Mouse (Mus musculus) midbrain, postnatal 0 days (tissue): ENCODE measurements at regions not wholly inside any gene's neighbourhood (a gene's known extent, or its start where the extent isn't known, plus 50 kb on each side); places are given as distances from the start of the nearest gene placed in this dataset.
"Not testable (repeated sequence)": the region's sequence is repeated elsewhere in the genome, so short reads cannot be mapped to it uniquely, and the experiment has no call there.

Experiments used
- ATAC-seq: fragments of 200-750 bp; cut with Nextera tagmentation; 2 replicates; pipeline ENCODE4 v1.8.0; 2017; ENCODE audit warnings: moderate number of reproducible peaks, mild to moderate bottlenecking, moderate TSS enrichment, moderate library complexity; ENCODE audit not compliant: low FRiP score
- DNase-seq: peaks from one replicate; pipeline ENCODE4 v3.0.0-alpha.2; 2015; ENCODE audit warnings: low spot score
- H3K27ac ChIP-seq: fragments of 300-500 bp; sonication (generic); 2 replicates; pipeline ENCODE4 v1.5.1; 2014; ENCODE audit warnings: low read depth, mild to moderate bottlenecking, low read length, mixed read lengths
- H3K27me3 ChIP-seq: fragments of 300-500 bp; sonication (generic); 2 replicates; pipeline ENCODE4 v1.6.1; 2014; ENCODE audit warnings: low read length, control low read depth, mixed read lengths; ENCODE audit not compliant: insufficient read depth
- H3K36me3 ChIP-seq: fragments of 300-500 bp; sonication (generic); 2 replicates; pipeline ENCODE4 v1.6.1; 2014; ENCODE audit warnings: low read length, control low read depth, mixed read lengths; ENCODE audit not compliant: insufficient read depth
- H3K4me1 ChIP-seq: fragments of 300-500 bp; sonication (generic); 2 replicates; pipeline ENCODE4 v1.6.1; 2014; ENCODE audit warnings: mild to moderate bottlenecking, control low read depth, antibody characterized with exemption, low read length, mixed read lengths; ENCODE audit not compliant: insufficient read depth
- H3K4me2 ChIP-seq: fragments of 300-500 bp; sonication (generic); 2 replicates; pipeline ENCODE4 v1.6.1; 2014; ENCODE audit warnings: low read depth, mild to moderate bottlenecking, low read length, mixed read lengths; ENCODE audit not compliant: poor library complexity, severe bottlenecking
- H3K4me3 ChIP-seq: fragments of 300-500 bp; sonication (generic); 2 replicates; pipeline ENCODE4 v1.5.1; 2014; ENCODE audit warnings: low read depth, mild to moderate bottlenecking, low read length, moderate library complexity
- H3K9ac ChIP-seq: fragments of 300-500 bp; sonication (generic); replicated peaks from 2 replicates; pipeline ENCODE4 v1.6.1; 2014; ENCODE audit warnings: mild to moderate bottlenecking, low read length, moderate library complexity, mixed read lengths; ENCODE audit not compliant: poor library complexity, severe bottlenecking
- H3K9me3 ChIP-seq: fragments of 300-500 bp; sonication (generic); 2 replicates; pipeline ENCODE4 v1.6.1; 2016; ENCODE audit warnings: low read length, control low read depth
- CTCF ChIP-seq: IDR thresholded peaks from 2 replicates; pipeline ENCODE4 v1.5.1; 2016; ENCODE audit warnings: antibody characterized with exemption, mild to moderate bottlenecking
- WGBS: fragments of 180-500 bp; shearing (Covaris S2); extraction: QIAGEN DNeasy Blood & Tissue Kit; methylation state at CpG from one replicate; pipeline ENCODE4 v1.1.7; 2014; 5-methylcytosine and 5-hydroxymethylcytosine counted together

- no peak for DNase-seq
- Histone ChIP-seq H3K36me3 (no peaks in the 10 kb centered on the region), H3K9ac (no peak overlapping the region), H3K4me1 (no peaks in the 10 kb centered on the region), H3K4me2 (no peak overlapping the region), H3K4me3 (no peak overlapping the region), H3K9me3 (no peaks in the 10 kb centered on the region), H3K27me3 (no peaks in the 10 kb centered on the region), H3K27ac (no peak overlapping the region)
- 85% methylated on average over 4 of the region's 4 CpGs for WGBS
- no peak for TF ChIP-seq CTCF
- no peak for ATAC-seq
These were observed 135.2 kb upstream of the Trim24 start for GRCm38 (mm10) chr6:37735288-37735961.

- no peak overlapping the region for H3K9ac ChIP-seq
- no peak overlapping the region for H3K4me2 ChIP-seq
- TF ChIP-seq CTCF = no peak
- no peaks in the 10 kb centered on the region for H3K27me3 ChIP-seq
- no peaks in the 10 kb centered on the region for H3K9me3 ChIP-seq
- ATAC-seq = no peak
- no peak overlapping the region for H3K27ac ChIP-seq
- H3K4me3 ChIP-seq = no peak overlapping the region
- H3K36me3 ChIP-seq = no peaks in the 10 kb centered on the region
- 85% methylated on average over 4 of the region's 4 CpGs for WGBS
- DNase-seq = no peak
- H3K4me1 ChIP-seq = no peaks in the 10 kb centered on the region
These were observed 134.7 kb upstream of the Trim24 start for GRCm38 (mm10) chr6:37735962-37736297.

GRCm38 (mm10) chr6:37740982-37741889 lies 129.4 kb upstream of the Trim24 start:
- Histone ChIP-seq H3K36me3 (no peaks in the 10 kb centered on the region), H3K4me2 (no peak overlapping the region), H3K4me3 (no peak overlapping the region), H3K27me3 (no peaks in the 10 kb centered on the region), H3K9ac (no peak overlapping the region), H3K4me1 (no peaks in the 10 kb centered on the region), H3K9me3 (no peaks in the 10 kb centered on the region), H3K27ac (no peak overlapping the region)
- TF ChIP-seq CTCF = no peak
- no peak for DNase-seq
- ATAC-seq = no peak
- WGBS = 84% methylated on average over 14 of the region's 14 CpGs

- not testable (repeated sequence) for H3K27me3 ChIP-seq, DNase-seq, H3K9ac ChIP-seq, H3K4me3 ChIP-seq, H3K4me2 ChIP-seq, H3K27ac ChIP-seq, H3K9me3 ChIP-seq, H3K4me1 ChIP-seq, H3K36me3 ChIP-seq, ATAC-seq
- 70% methylated on average over 7 of the region's 7 CpGs for WGBS
These were observed 128.7 kb upstream of the Trim24 start for GRCm38 (mm10) chr6:37741916-37742315.

- WGBS = 75% methylated on average over 4 of the region's 4 CpGs
- Histone ChIP-seq H3K9ac (no peak overlapping the region), H3K4me1 (no peaks in the 10 kb centered on the region), H3K4me2 (no peak overlapping the region), H3K27ac (no peak overlapping the region), H3K4me3 (no peak overlapping the region), H3K36me3 (no peaks in the 10 kb centered on the region), H3K9me3 (no peaks in the 10 kb centered on the region), H3K27me3 (no peaks in the 10 kb centered on the region)
- peak; percentile 45 for TF ChIP-seq CTCF
- DNase-seq (no peak), ATAC-seq (no peak)
These were observed 125.9 kb upstream of the Trim24 start for GRCm38 (mm10) chr6:37744679-37745078.

GRCm38 (mm10) chr6:37745393-37746100 lies 125.1 kb upstream of the Trim24 start:
- Histone ChIP-seq H3K27ac (no peak overlapping the region), H3K9ac (no peak overlapping the region), H3K9me3 (no peaks in the 10 kb centered on the region), H3K4me2 (no peak overlapping the region), H3K4me1 (no peaks in the 10 kb centered on the region), H3K36me3 (no peaks in the 10 kb centered on the region), H3K4me3 (no peak overlapping the region), H3K27me3 (no peaks in the 10 kb centered on the region)
- ATAC-seq (no peak), DNase-seq (no peak)
- no peak for TF ChIP-seq CTCF
- WGBS = 93% methylated on average over 11 of the region's 11 CpGs

- not testable (repeated sequence) for H3K36me3 ChIP-seq, ATAC-seq, H3K27me3 ChIP-seq, H3K9me3 ChIP-seq, H3K4me1 ChIP-seq, H3K4me2 ChIP-seq, H3K27ac ChIP-seq, DNase-seq, H3K4me3 ChIP-seq, H3K9ac ChIP-seq
- WGBS = 86% methylated on average over 4 of the region's 4 CpGs
These were observed 122.8 kb upstream of the Trim24 start for GRCm38 (mm10) chr6:37747793-37748192.
